Mouse (Mus musculus) kidney, postnatal 0 days (tissue): ENCODE measurements around the gene Txndc11. TPM values are rescaled to one million over a fixed set of nuclear protein-coding genes. Genes with fewer than 3 reads are reported as not detected.

Experiments used
- ATAC-seq: fragments of 200-750 bp; cut with Nextera tagmentation; replicated peaks from 2 replicates; pipeline ENCODE4 v1.8.0; 2017; ENCODE audit warnings: low read depth, moderate number of reproducible peaks, moderate TSS enrichment, moderate library complexity; ENCODE audit not compliant: low FRiP score
- DNase-seq: peaks from one replicate; pipeline ENCODE4 v3.0.0-alpha.2; 2016; ENCODE audit warnings: low spot score
- H3K27ac ChIP-seq: fragments of 300-500 bp; sonication (generic); 2 replicates; pipeline ENCODE4 v1.5.1; 2014; ENCODE audit warnings: mild to moderate bottlenecking
- H3K27me3 ChIP-seq: fragments of 300-500 bp; sonication (generic); 2 replicates; pipeline ENCODE4 v1.6.1; 2014; ENCODE audit warnings: low read length, mixed read lengths; ENCODE audit not compliant: insufficient read depth
- H3K36me3 ChIP-seq: fragments of 300-500 bp; sonication (generic); 2 replicates; pipeline ENCODE4 v1.6.1; 2014; ENCODE audit warnings: low read length, mixed read lengths; ENCODE audit not compliant: insufficient read depth
- H3K4me1 ChIP-seq: fragments of 300-500 bp; sonication (generic); replicated peaks from 2 replicates; pipeline ENCODE4 v1.6.1; 2014; ENCODE audit warnings: antibody characterized with exemption, low read length, mixed read lengths; ENCODE audit not compliant: insufficient read depth
- H3K4me2 ChIP-seq: fragments of 300-500 bp; sonication (generic); 2 replicates; pipeline ENCODE4 v1.6.1; 2014; ENCODE audit warnings: mild to moderate bottlenecking, low read length, moderate library complexity, mixed read lengths
- H3K4me3 ChIP-seq: fragments of 300-500 bp; sonication (generic); replicated peaks from 2 replicates; pipeline ENCODE4 v1.5.1; 2014; ENCODE audit warnings: low read depth, low read length
- H3K9ac ChIP-seq: fragments of 300-500 bp; sonication (generic); 2 replicates; pipeline ENCODE4 v1.6.1; 2014; ENCODE audit warnings: low read depth, low read length
- H3K9me3 ChIP-seq: fragments of 300-500 bp; sonication (generic); replicated peaks from 2 replicates; pipeline ENCODE4 v1.6.1; 2016; ENCODE audit warnings: low read length, inconsistent platforms, mixed read lengths
- CTCF ChIP-seq: IDR thresholded peaks from 2 replicates; pipeline ENCODE4 v1.5.1; 2016; ENCODE audit warnings: antibody characterized with exemption, low read depth, mild to moderate bottlenecking, moderate library complexity
- WGBS: fragments of 180-500 bp; shearing (Covaris S2); extraction: QIAGEN DNeasy Blood & Tissue Kit; methylation state at CpG from one replicate; pipeline ENCODE4 v1.1.7; 2014; 5-methylcytosine and 5-hydroxymethylcytosine counted together
- polyA plus RNA-seq: library from polyadenylated mRNA; unstranded; fragments of >200 nt; fragmentation: Nextera tagmentation; extraction: Ambion mirVana; gene quantifications from 2 replicates; pipeline ENCODE4 v1.2.1, GENCODE M21; 2015

Txndc11 gene
- polyA plus RNA-seq, 1 experiment from 2014 or later = 33.3 TPM

GRCm38 (mm10) chr16:11133476-11134347 is 738 bp downstream of the Txndc11 start:
- Histone ChIP-seq H3K27me3 (no peaks in the 10 kb centered on the region), H3K9ac (peak overlapping the region; percentile 95), H3K27ac (peak overlapping the region; percentile 95), H3K4me3 (peak overlapping the region; percentile 98), H3K9me3 (no peaks in the 10 kb centered on the region), H3K36me3 (peaks cover 10% of the 10 kb centered on the region), H3K4me1 (peaks cover 18% of the 10 kb centered on the region), H3K4me2 (peak overlapping the region; percentile 87)
- DNase-seq (peak; percentile 11), ATAC-seq (no peak; the same call in 1 of the 2 replicates)
- no peak for TF ChIP-seq CTCF
- under 1% methylated on average over 34 of the region's 34 CpGs for WGBS

- peak overlapping the region; percentile 98; the same call in 1 of the 2 replicates for H3K4me3 ChIP-seq
- H3K27me3 ChIP-seq = no peaks in the 10 kb centered on the region
- peaks cover 15% of the 10 kb centered on the region for H3K36me3 ChIP-seq
- H3K9me3 ChIP-seq = no peaks in the 10 kb centered on the region
- ATAC-seq (no peak), DNase-seq (peak; percentile 15)
- H3K4me1 ChIP-seq = peaks cover 18% of the 10 kb centered on the region
- peak overlapping the region; percentile 87 for H3K4me2 ChIP-seq
- H3K27ac ChIP-seq = no peak overlapping the region
- peak overlapping the region; percentile 95 for H3K9ac ChIP-seq
- WGBS = 3% methylated on average over 2 of the region's 2 CpGs
- TF ChIP-seq CTCF = no peak
These were observed 1.6 kb downstream of the Txndc11 start for GRCm38 (mm10) chr16:11132839-11133238.

- WGBS = 89% methylated on average over 11 of the region's 11 CpGs
- Histone ChIP-seq H3K27me3 (no peaks in the 10 kb centered on the region), H3K4me1 (peaks cover 16% of the 10 kb centered on the region), H3K36me3 (peaks cover 17% of the 10 kb centered on the region), H3K9me3 (no peaks in the 10 kb centered on the region), H3K4me3 (no peak overlapping the region), H3K27ac (no peak overlapping the region), H3K9ac (no peak overlapping the region), H3K4me2 (no peak overlapping the region)
- DNase-seq (no peak), ATAC-seq (no peak)
- no peak for TF ChIP-seq CTCF
These were observed 6.1 kb downstream of the Txndc11 start for GRCm38 (mm10) chr16:11128301-11128700.

- Histone ChIP-seq H3K9me3 (no peaks in the 10 kb centered on the region), H3K27ac (no peak overlapping the region), H3K36me3 (peaks cover 17% of the 10 kb centered on the region), H3K4me3 (no peak overlapping the region), H3K9ac (no peak overlapping the region), H3K4me1 (no peaks in the 10 kb centered on the region), H3K27me3 (no peaks in the 10 kb centered on the region), H3K4me2 (no peak overlapping the region)
- no peak for TF ChIP-seq CTCF
- WGBS = 94% methylated on average over 2 of the region's 2 CpGs
- ATAC-seq (no peak), DNase-seq (no peak)
These were observed 9.1 kb downstream of the Txndc11 start for GRCm38 (mm10) chr16:11125371-11125770.

GRCm38 (mm10) chr16:11124110-11124509 is 10.3 kb downstream of the Txndc11 start:
- Histone ChIP-seq H3K4me3 (no peak overlapping the region), H3K27ac (no peak overlapping the region), H3K36me3 (peaks cover 17% of the 10 kb centered on the region), H3K4me1 (no peaks in the 10 kb centered on the region), H3K27me3 (no peaks in the 10 kb centered on the region), H3K9ac (no peak overlapping the region), H3K4me2 (no peak overlapping the region), H3K9me3 (no peaks in the 10 kb centered on the region)
- no peak for ATAC-seq
- no peak for DNase-seq
- TF ChIP-seq CTCF = no peak
- WGBS = 73% methylated on average over 1 of the region's 1 CpGs

GRCm38 (mm10) chr16:11122625-11123024 is 11.8 kb downstream of the Txndc11 start:
- Histone ChIP-seq H3K27me3 (no peaks in the 10 kb centered on the region), H3K27ac (no peak overlapping the region), H3K9ac (no peak overlapping the region), H3K4me2 (no peak overlapping the region), H3K4me1 (no peaks in the 10 kb centered on the region), H3K9me3 (no peaks in the 10 kb centered on the region), H3K36me3 (peaks cover 16% of the 10 kb centered on the region; the same call in 1 of the 2 replicates), H3K4me3 (no peak overlapping the region)
- WGBS = 96% methylated on average over 2 of the region's 2 CpGs
- DNase-seq = no peak
- no peak for ATAC-seq
- no peak for TF ChIP-seq CTCF
